Mouse (Mus musculus): ENCODE data around the gene Fam160b1.

Fam160b1 gene

GRCm38 (mm10) chr19:57373276-57373811 lies 12.9 kb downstream of the Fam160b1 start:
- DNase-seq, result peak; percentile 56

GRCm38 (mm10) chr19:57375161-57375560 lies 14.7 kb downstream of the Fam160b1 start:
- no peak for DNase-seq

- no peak for DNase-seq
These were observed 15.3 kb downstream of the Fam160b1 start for GRCm38 (mm10) chr19:57375746-57376145.

DNA sequence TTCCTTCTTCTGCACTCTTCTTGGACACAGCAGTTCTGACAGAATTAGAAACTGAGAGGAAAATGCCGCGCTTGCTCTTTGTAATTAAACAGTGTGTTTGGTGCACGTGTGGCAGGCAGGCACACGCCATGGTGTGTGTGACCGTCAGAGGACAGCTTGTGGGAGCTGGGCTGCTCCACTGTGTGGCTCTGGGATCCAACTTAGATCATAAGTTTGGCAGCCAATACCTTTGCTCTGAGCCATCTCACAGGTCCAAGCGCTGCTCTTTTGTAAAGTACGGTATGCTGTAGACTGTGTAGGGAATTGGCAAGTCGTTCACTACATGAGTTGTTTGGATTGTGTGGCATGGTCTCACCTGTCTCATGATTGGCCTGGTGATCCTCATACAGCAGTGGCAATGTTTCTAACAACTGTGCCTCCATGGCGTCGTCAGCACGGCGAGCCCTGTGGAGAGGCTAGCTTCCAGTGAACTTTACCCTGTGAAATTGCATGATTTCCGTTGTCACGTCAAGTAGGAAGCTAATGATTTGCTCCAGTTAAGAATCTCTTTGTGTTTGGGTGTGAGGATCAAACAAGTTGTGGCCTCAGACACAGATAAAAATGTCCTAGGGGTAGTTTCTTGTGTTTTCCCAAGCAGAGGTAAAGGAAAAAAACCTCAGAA lies 16.7 kb downstream of the Fam160b1 start:
- no peak for DNase-seq

DNA sequence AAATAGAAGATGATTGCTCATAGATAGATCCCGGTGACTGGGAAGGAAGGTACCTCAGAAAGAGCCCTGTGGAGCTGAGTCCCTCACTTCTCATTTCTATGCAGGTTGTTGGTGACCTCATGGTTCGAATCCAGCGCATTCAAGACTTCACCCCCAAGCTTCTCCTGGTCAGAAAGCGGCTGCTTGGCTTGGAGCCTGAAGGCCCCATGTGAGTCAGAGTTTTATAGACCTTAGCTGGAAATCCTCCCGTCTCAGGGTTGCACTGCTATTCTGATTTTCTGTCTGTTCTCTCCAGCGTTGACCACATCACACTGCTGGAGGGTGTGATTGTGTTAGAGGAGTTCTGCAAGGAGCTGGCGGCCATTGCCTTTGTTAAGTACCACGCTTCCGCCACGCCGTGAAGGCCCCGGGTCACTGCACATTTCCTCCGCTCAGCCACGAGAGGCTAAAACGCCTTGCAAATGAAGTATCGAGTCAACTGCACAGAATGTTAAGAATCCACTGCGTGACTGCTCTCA lies 25.8 kb downstream of the Fam160b1 start:
- no peak for DNase-seq

DNA sequence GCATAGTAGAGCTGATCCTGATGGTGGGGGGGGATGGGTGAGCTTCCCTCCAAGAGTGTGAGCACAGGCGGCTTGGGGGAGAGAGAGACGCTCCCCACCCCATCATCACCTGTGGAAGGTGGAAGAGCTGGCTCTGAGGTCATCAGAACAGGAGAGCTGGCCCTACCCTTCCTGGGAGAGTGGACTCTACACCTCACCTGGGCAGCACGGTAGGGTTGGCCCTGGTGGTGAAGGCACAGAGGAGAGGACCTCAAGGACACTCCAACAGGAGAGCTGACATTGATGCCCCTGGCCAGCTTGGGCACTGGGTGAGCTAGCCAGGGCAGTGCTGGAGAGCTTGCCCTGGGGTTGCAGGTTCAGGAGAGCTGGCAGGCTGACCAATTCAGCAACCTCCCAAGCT lies 31.1 kb downstream of the Fam160b1 start:
- no peak for DNase-seq

DNA sequence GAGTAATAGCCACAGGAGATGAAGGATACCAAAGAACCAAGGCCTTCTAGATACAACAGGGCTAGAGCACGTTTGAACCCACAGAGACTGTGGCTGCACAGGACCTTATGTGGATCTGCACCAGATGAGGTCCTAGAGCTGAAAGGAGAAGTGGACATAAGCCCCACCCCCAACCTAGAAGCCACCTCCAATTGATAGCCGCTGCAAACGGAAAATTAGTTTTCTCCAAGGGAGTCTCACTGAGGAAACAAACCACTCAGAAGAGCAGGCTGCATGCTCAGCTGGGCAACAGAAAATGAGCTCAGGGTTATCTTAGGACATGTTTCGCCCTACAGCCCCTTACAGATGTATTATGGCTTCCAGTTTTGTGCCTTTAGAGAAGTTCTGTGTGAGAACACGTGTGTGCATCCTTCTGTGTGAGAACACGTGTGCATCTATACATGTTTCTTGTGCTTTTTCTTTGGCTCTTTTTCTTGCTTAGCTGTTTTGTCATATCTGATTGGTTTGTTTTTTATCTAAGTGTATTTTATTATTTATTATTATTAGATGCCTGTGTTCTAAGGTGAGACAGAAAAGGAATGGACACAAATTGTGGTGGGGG lies 33.0 kb downstream of the Fam160b1 start:
- no peak for DNase-seq

- no peak for DNase-seq
These were observed 36.1 kb downstream of the Fam160b1 start for GRCm38 (mm10) chr19:57396609-57397008.

GRCm38 (mm10) chr19:57402364-57402763 lies 41.9 kb downstream of the Fam160b1 start:
- no peak for DNase-seq

DNA sequence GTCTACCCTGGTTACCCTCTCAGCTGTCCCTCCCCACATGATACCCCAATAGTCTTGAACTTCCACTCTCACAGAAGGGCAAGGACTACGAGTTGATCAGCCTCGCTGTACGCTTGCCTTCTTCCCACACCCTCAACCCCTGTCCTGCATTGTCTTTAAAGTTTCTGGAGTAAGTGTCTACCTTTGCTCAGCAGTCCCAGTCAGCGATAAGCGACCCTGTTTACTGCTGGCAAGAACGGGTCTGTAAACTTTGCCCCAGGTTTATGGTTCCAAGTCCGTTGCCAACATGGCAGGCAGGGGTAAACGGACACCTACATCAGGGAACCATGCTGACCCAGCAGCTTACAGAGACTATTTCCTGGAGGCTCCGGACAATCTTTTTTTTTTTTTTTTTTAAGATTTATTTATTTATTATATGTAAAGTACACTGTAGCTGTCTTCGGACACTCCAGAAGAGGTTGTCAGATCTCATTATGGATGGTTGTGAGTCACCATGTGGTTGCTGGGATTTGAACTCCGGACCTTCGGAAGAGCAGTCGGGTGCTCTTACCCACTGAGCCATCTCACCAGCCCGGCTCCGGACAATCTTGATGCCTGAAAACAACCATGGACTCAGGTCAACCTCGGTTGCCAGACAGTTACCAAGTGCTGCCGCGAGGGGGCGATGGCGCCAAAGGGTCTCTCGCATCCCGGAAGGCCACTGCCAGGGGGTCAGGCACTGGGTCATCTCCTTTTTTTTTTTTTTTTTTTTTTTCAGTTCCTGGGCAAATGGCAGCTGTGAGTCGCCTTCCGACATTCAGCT lies 43.4 kb downstream of the Fam160b1 start:
- peak; percentile 51 for DNase-seq

- peak; percentile 24 for DNase-seq
These were observed 44.0 kb downstream of the Fam160b1 start for GRCm38 (mm10) chr19:57404502-57404848.

DNA sequence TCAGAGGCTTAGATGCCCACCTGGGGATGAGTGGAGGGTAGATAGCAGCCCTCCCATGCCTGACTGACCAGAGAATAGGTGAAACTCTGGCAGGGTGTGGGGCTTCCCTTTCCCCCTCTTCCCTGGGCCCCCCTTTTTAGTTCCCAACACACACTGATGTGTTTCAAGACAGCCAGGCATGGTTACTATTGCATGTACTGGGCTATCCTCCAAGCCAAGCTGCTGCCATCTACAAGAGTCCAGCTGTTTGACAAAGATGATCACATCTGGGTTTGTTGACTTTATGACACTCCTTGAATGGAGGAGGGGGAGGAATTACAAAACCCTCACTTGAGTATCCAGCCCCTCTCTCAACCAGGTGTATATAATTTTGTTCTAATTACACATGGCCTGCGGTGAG lies 47.5 kb downstream of the Fam160b1 start:
- DNase-seq, result no peak

- DNase-seq, result peak; percentile 40
These were observed 51.1 kb downstream of the Fam160b1 start for GRCm38 (mm10) chr19:57411375-57412196.

- no peak for DNase-seq
These were observed 52.7 kb downstream of the Fam160b1 start for GRCm38 (mm10) chr19:57413170-57413569.

- DNase-seq, result no peak
These were observed 53.4 kb downstream of the Fam160b1 start for GRCm38 (mm10) chr19:57413918-57414317.

DNA sequence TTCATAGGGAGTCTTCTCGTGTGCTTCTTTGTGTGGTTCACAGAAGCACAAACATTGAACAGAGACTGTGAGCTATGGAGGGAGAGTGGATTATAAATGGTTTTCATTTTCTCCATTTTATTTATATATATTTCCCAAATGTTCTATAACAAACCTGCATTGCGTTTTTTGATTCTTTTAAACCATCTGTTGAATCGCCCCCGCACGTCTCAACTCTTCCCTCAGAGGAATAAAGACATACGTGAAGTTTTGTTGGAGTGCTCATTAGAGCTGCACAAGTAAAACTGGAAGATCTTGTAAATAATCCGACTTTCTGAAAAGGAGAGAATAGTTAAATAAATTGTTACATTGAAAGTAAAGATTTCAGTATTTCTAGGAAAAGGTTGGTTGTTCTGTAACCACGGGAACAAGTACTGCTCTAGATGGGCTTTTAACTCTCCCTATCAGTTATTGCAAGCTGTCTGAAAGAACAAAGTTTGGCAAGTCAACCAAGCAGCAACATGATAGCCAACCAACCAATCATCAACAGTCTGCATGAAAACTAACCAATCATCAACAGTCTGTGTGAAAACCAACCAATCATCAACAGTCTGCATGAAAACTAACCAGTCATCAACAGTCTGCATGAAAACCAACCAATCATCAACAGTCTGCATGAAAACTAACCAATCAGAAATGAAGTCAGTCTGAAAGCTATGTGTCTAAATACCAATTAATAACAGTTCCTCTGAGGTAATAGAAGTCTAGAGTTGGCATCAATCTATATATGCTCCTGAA lies 54.7 kb downstream of the Fam160b1 start:
- DNase-seq, result no peak

DNA sequence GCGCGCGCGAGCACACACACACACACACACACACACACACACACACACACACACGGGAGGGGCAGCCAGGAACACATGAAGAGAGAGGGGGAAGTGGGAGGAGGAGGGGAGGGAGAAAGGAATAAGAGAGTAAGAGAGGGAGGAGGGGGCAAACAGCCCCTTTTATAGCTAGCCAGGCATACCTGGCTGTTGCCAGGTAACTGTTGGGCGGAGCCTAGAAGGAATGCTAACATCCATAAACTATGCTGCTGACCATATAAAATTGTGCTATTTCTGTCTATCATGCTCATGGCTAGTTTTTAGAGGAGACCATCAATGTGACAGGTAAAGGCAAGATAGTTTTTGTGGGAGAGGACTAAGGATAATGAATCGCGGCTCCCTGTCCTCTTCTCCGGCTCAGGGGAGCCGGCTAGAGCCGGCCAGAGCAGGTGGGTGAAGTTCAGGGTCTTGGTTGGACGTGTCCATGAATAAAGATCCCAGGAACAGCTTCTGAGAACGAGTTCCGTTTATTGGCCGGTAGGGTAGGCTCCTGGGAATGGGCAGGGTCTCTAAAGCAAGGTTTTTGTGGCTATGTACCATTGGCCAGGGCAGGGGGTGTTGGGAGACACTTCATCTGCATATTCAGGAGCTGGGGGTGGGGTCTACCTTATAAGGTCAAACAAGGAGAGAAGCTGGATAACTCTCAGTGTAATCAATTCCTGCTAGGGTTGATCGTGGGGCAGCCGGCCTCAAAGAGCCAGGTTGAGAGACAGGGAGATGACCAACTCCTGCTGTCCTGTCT lies 57.5 kb downstream of the Fam160b1 start:
- no peak for DNase-seq

- DNase-seq, result no peak
These were observed 62.9 kb downstream of the Fam160b1 start for GRCm38 (mm10) chr19:57423402-57423801.

DNA sequence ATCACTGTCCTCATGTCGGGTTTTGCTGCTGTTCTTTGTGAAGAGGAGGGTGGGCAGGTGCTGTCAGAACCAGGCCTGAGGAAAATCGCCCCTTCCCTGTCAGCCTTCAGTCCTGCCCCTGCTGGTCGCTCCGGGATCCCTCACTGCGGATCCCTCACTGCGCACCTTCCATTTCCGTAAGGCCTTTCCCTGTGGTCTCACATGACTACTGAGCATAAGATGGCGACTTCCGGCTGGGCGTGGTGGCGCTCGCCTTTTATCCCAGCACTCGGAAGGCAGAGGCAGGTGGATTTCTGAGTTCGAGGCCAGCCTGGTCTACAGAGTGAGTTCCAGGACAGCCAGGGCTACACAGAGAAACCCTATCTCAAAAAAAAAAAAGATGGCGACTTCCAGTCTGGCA lies 64.8 kb downstream of the Fam160b1 start:
- DNase-seq, result no peak

- no peak for DNase-seq
These were observed 66.4 kb downstream of the Fam160b1 start for GRCm38 (mm10) chr19:57426841-57427240.
